Mouse (Mus musculus) hindbrain, embryonic 13.5 days (tissue): ENCODE measurements around the gene Gm13090. TPM values are rescaled to one million over a fixed set of nuclear protein-coding genes. Genes with fewer than 3 reads are reported as not detected.

Experiments
- ATAC-seq: fragments of 200-750 bp; cut with Nextera tagmentation; 2 replicates; pipeline ENCODE4 v1.8.0; 2017; ENCODE audit warnings: moderate TSS enrichment; ENCODE audit not compliant: low FRiP score
- H3K27ac ChIP-seq: fragments of 300-500 bp; sonication (generic); 2 replicates; pipeline ENCODE4 v1.5.1; 2015; ENCODE audit warnings: inconsistent platforms, mild to moderate bottlenecking, moderate library complexity
- H3K27me3 ChIP-seq: fragments of 300-500 bp; sonication (generic); 2 replicates; pipeline ENCODE4 v1.6.1; 2015; ENCODE audit warnings: mild to moderate bottlenecking, inconsistent platforms
- H3K36me3 ChIP-seq: fragments of 300-500 bp; sonication (generic); 2 replicates; pipeline ENCODE4 v1.6.1; 2015; ENCODE audit warnings: mild to moderate bottlenecking, inconsistent platforms
- H3K4me1 ChIP-seq: fragments of 300-500 bp; sonication (generic); replicated peaks from 2 replicates; pipeline ENCODE4 v1.6.1; 2015; ENCODE audit warnings: inconsistent platforms
- H3K4me2 ChIP-seq: fragments of 300-500 bp; sonication (generic); 2 replicates; pipeline ENCODE4 v1.6.1; 2015; ENCODE audit warnings: inconsistent platforms, mild to moderate bottlenecking, moderate library complexity
- H3K4me3 ChIP-seq: fragments of 300-500 bp; sonication (generic); 2 replicates; pipeline ENCODE4 v1.5.1; 2015; ENCODE audit warnings: mild to moderate bottlenecking, inconsistent platforms
- H3K9ac ChIP-seq: fragments of 300-500 bp; sonication (generic); 2 replicates; pipeline ENCODE4 v1.6.1; 2015; ENCODE audit warnings: mild to moderate bottlenecking, inconsistent platforms
- H3K9me3 ChIP-seq: fragments of 300-500 bp; sonication (generic); 2 replicates; pipeline ENCODE4 v1.6.1; 2016; ENCODE audit warnings: inconsistent platforms
- WGBS: fragments of 180-500 bp; shearing (Covaris S2); methylation state at CpG from one replicate; pipeline ENCODE4 v1.1.7; 2015; 5-methylcytosine and 5-hydroxymethylcytosine counted together
- polyA plus RNA-seq: library from polyadenylated mRNA; unstranded; fragments of >200 nt; fragmentation: Nextera tagmentation; extraction: Ambion mirVana; gene quantifications from 2 replicates; pipeline ENCODE4 v1.2.1, GENCODE M21; 2015

Gene Gm13090
- polyA plus RNA-seq, 1 experiment from 2014 or later, result not detected

DNA sequence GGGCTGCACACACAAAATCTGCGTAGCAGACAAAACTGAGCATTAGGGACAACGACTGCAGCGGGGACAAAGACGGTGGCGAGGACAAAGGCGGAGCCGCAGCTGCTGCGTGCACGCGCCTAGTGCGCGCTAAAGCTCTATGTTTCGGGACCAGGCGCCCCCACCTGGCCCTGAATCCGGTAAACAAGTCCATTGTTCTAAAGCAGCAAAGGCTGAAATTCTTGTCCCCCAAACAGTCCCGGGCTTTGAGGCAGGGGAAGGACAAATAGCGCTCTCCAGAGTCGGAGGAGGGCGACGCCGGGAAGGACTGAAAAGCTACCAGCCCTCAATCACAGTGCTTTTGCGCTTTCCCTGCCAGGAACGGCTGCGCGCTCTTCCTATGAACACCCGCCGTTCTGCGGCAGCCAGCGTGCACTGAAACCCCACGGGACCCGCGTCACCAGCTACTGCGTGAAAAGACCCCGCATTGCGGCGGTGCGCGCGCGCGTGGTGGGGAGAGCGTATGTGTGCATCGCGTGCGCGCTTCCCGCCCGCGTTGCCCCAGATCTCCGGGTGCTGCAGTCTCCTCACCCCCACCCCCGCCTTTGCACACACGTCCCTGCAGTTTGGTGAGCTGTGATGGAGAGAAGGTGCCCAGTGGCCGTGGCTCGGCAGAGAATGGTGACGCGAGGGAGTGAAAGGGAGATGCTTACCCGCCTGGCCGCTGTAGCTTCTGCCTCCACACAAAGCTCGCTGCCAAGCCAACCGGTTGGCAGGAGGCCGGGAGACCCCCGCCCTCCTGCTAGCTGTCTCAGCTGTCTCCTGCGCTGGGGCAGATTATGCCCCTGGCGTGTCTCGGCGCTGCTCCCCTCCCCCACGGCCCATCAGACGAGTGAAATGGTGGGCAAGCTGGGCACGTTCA lies 39.5 kb downstream of the Gm13090 start:
- peak; percentile 84 for ATAC-seq
- Histone ChIP-seq H3K27ac (peak overlapping the region; percentile 100), H3K27me3 (no peaks in the 10 kb centered on the region), H3K9ac (peak overlapping the region; percentile 92), H3K9me3 (no peaks in the 10 kb centered on the region), H3K4me3 (peak overlapping the region; percentile 47), H3K36me3 (peaks cover 4% of the 10 kb centered on the region; the same call in 1 of the 2 replicates), H3K4me2 (peak overlapping the region; percentile 69), H3K4me1 (peaks cover 64% of the 10 kb centered on the region)
- under 1% methylated on average over 69 of the region's 69 CpGs for WGBS

DNA sequence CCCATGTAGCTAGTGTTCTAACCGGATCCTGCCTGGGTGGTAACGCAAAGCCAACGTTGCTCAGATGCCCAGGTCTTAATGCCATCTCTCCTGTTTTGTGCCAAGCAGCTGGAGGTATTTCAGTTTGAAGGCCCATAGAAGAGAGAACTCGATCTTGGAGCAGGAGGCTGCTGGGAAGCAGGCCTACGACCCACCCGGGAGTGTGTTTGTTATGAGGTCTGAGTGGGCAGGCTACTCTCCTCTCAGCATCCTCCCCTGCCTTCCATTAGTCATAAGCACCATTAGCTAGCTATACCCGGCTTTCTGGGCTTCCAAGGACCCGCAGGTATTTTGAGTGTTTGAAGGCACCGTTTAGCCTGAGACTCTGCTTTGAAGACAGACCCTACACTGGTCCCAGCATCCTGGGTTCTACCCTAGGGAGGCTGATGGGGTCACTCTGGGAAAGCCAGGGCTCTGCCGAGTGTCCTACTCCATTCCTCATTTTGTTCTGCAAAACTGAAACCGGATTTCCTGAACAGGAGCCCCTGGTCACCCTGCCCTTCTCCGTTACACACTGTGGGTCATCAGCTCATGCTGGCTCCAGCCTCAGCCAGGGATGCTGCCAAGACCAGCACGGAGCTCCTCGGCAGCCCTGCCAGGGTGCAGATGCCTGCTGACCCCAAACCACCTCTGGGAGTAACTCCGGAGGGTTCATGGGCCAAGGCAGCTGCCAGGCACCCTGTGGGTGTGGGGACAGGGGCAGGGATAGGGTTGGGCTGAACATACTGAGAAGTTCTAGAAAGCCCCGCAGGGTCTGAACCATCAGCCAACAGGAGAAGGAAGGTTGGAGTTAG lies 40.6 kb downstream of the Gm13090 start:
- Histone ChIP-seq H3K27me3 (no peaks in the 10 kb centered on the region), H3K9me3 (no peaks in the 10 kb centered on the region), H3K27ac (peak overlapping the region; percentile 100), H3K9ac (peak overlapping the region; percentile 92), H3K36me3 (peaks cover 4% of the 10 kb centered on the region; the same call in 1 of the 2 replicates), H3K4me1 (peaks cover 64% of the 10 kb centered on the region), H3K4me3 (peak overlapping the region; percentile 47), H3K4me2 (peak overlapping the region; percentile 69)
- 60% methylated on average over 16 of the region's 16 CpGs for WGBS
- no peak for ATAC-seq

DNA sequence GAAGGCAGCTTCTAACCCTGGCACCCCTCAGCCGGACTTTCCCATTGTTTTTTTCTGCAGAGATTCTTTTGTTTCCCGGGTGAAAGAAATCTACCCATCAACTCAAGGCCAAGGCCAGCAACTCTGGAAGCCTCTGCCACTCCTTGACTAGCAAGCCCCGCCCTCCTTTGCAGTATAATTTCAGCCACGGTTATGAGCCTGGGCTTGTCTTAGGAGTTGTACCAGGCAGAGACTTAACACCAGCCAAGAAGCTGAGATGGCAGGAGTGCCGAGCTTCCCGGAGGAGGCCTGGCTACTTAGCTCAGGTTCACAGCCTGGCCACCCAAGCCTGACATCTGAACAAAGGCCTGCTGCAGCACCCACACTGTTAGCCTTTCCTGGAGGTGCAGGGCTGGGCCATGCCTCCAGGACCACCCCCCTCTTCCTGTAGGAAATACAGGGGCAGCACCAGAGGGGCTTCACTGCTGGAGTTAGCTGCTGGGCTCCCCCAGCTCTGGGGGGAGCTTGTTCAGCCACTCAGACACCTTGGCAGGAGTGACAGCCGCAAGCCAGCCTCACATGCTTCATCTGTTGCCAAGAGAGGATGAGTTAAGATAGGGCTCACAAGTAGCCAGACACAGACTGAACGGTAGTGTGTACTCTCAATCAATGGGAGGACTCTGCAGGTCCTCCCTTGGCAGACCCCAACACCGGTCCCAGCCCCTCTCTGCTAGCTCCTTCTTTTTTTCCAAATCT lies 41.6 kb downstream of the Gm13090 start:
- Histone ChIP-seq H3K27me3 (no peaks in the 10 kb centered on the region), H3K4me3 (no peak overlapping the region), H3K4me2 (no peak overlapping the region), H3K27ac (peak overlapping the region; percentile 100), H3K9me3 (no peaks in the 10 kb centered on the region), H3K36me3 (no peaks in the 10 kb centered on the region), H3K4me1 (peaks cover 58% of the 10 kb centered on the region), H3K9ac (peak overlapping the region; percentile 30)
- ATAC-seq, result no peak
- WGBS, result 56% methylated on average over 9 of the region's 9 CpGs

DNA sequence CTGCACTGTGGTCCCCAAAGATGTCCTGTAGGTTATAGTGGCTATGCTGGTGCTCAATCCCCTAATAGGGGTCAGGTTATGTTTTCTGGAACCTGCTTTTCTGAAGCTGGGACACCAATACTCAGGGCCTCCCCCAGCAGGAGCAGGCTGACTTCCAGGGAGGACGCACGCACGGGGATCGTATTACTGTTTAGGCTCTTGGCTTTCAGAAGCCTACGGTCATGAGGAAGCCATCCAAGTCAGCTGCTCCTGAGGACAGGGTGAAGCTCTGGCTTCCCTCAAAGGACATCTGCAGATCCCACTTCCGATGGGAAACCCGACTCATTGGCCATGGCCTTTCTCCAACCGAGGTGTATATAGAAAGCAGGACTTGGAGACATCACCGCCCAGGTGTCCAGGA lies 43.1 kb downstream of the Gm13090 start:
- no peak for ATAC-seq
- Histone ChIP-seq H3K9me3 (no peaks in the 10 kb centered on the region), H3K9ac (no peak overlapping the region), H3K4me3 (no peak overlapping the region), H3K27ac (0 out of 2 replicates have a peak overlapping the region, but pooled peaks have one; percentile 52), H3K4me2 (no peak overlapping the region), H3K27me3 (no peaks in the 10 kb centered on the region), H3K36me3 (no peaks in the 10 kb centered on the region), H3K4me1 (peaks cover 43% of the 10 kb centered on the region)
- WGBS, result 79% methylated on average over 9 of the region's 9 CpGs

DNA sequence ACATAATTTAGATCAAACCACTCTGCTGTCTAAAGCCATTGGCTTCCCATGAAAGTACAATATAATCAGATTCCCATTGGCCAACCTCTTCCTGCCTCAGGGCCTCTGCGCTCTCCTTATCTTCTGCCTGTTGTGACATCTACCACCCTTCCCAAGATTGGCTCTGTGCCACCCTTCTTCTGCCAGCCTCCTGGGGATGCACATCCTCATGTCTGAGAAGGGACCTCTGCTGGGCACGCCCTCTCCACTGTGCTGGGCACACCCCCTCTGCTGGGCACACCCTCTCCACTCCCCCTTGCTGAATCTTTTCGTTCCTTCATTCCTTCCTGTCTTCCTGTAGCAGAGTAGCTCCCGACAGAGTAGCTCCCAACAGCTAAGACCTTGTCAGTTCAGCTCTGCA lies 44.4 kb downstream of the Gm13090 start:
- no peak for ATAC-seq
- no peaks in the 10 kb centered on the region for H3K36me3 ChIP-seq
- 70% methylated on average over 4 of the region's 4 CpGs for WGBS
- H3K27ac ChIP-seq, result no peak overlapping the region
- no peak overlapping the region for H3K4me2 ChIP-seq
- H3K9ac ChIP-seq, result no peak overlapping the region
- no peak overlapping the region for H3K4me3 ChIP-seq
- H3K4me1 ChIP-seq, result peaks cover 47% of the 10 kb centered on the region
- no peaks in the 10 kb centered on the region for H3K27me3 ChIP-seq
- H3K9me3 ChIP-seq, result no peaks in the 10 kb centered on the region

DNA sequence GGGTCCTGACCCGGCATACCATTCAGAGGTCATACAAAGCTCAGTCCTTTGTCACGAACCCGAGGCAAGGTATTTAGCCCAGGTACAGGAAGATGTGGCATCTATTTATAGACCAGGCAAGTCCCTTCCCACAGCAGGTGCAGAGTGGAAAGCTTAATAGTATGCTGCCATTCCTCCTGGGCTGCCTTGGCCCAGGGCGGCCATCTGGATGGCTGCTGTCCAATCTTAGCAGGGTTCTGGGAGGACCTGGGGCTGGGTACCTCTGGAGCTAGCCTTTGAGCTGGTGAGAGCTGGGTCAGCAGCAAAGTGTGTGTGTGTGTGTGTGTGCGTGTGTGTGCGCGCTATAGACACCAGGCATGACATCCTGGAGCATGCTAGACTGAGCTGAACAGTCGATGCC lies 46.1 kb downstream of the Gm13090 start:
- H3K27ac ChIP-seq, result 0 out of 2 replicates have a peak overlapping the region, but pooled peaks have one; percentile 18
- no peaks in the 10 kb centered on the region for H3K27me3 ChIP-seq
- H3K4me1 ChIP-seq, result peaks cover 50% of the 10 kb centered on the region
- no peaks in the 10 kb centered on the region for H3K36me3 ChIP-seq
- no peak overlapping the region for H3K9ac ChIP-seq
- no peak overlapping the region for H3K4me2 ChIP-seq
- no peak for ATAC-seq
- H3K4me3 ChIP-seq, result no peak overlapping the region
- H3K9me3 ChIP-seq, result no peaks in the 10 kb centered on the region
- 89% methylated on average over 8 of the region's 8 CpGs for WGBS

DNA sequence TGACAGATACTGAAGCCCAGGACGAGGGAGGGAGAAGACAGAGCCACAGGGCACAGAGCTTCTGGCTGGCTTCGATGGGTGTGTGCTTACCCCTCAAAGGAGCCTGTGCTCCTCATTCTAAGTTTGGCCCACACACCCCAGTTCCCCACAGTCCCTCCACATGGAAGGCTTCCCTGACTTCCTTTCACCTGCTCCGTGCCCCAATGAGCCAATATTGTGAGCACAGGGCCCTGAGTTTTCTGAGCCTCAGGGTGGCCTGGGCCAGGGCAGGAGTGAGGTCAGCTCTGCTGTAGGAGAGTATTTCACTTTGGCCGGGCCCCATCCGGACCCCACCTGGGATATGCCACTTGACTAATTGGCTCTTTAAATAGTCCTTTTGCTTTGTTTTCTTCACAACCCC lies 48.3 kb downstream of the Gm13090 start:
- 43% methylated on average over 5 of the region's 5 CpGs for WGBS
- peaks cover 48% of the 10 kb centered on the region for H3K4me1 ChIP-seq
- no peak overlapping the region for H3K4me3 ChIP-seq
- ATAC-seq, result no peak
- peaks cover 4% of the 10 kb centered on the region; the same call in 1 of the 2 replicates for H3K27me3 ChIP-seq
- peak overlapping the region; percentile 48 for H3K4me2 ChIP-seq
- H3K27ac ChIP-seq, result peak overlapping the region; percentile 99
- H3K9me3 ChIP-seq, result no peaks in the 10 kb centered on the region
- H3K36me3 ChIP-seq, result no peaks in the 10 kb centered on the region
- 0 out of 2 replicates have a peak overlapping the region, but pooled peaks have one; percentile 65 for H3K9ac ChIP-seq

DNA sequence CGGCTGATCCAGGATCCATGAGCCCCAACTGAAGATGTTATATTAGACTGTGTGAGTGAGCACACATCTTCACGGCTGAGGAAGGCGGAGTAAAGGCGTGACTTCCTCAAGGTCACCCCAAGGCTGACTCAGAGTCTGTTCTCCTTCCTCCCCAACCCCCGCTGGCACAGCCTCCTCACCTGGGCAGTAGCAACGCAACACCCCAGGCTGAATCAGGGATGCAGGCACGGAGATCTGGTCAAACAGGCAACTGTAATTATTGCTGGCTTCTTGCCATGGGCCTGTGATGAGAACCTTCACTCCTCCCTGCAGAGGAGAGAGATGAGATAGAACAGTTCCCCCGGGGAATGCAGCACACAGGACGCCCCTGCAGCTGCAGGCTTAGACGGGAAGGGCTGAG lies 48.8 kb downstream of the Gm13090 start:
- WGBS, result 21% methylated on average over 10 of the region's 10 CpGs
- H3K36me3 ChIP-seq, result no peaks in the 10 kb centered on the region

DNA sequence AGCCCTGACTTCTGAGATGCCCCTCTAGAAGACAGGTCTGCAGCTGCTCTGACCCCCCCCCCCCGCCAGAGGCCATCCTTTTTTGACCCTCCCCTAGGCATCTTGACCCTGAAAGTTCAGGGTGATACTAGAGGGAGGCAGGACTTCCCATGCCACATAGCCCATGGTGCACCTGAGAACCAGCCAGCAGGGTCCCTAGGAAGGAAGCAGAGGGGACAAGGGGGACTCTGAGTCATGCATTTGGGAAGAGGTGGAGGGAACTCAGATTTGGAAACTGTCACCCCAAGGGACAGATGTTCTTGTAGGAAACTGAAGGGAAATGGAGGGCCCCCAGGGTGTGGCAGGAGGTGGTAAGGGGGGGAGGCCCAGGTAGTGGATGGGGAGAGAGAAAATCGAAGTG lies 49.2 kb downstream of the Gm13090 start:
- H3K4me2 ChIP-seq, result peak overlapping the region; percentile 48
- 19% methylated on average over 2 of the region's 2 CpGs for WGBS
- H3K36me3 ChIP-seq, result peaks cover 3% of the 10 kb centered on the region; the same call in 1 of the 2 replicates
- H3K27ac ChIP-seq, result peak overlapping the region; percentile 99
- H3K4me3 ChIP-seq, result no peak overlapping the region
- H3K27me3 ChIP-seq, result peaks cover 11% of the 10 kb centered on the region
- peak overlapping the region; percentile 65 for H3K9ac ChIP-seq
- peaks cover 48% of the 10 kb centered on the region for H3K4me1 ChIP-seq
- H3K9me3 ChIP-seq, result no peaks in the 10 kb centered on the region
- no peak for ATAC-seq

More for the DNA sequence above, 48.8 kb downstream of the Gm13090 start:
- Histone ChIP-seq H3K27me3 (peaks cover 7% of the 10 kb centered on the region), H3K4me3 (no peak overlapping the region), H3K4me1 (peaks cover 48% of the 10 kb centered on the region), H3K9me3 (no peaks in the 10 kb centered on the region), H3K27ac (peak overlapping the region; percentile 99), H3K4me2 (peak overlapping the region; percentile 48), H3K9ac (peak overlapping the region; percentile 65)
- no peak for ATAC-seq

DNA sequence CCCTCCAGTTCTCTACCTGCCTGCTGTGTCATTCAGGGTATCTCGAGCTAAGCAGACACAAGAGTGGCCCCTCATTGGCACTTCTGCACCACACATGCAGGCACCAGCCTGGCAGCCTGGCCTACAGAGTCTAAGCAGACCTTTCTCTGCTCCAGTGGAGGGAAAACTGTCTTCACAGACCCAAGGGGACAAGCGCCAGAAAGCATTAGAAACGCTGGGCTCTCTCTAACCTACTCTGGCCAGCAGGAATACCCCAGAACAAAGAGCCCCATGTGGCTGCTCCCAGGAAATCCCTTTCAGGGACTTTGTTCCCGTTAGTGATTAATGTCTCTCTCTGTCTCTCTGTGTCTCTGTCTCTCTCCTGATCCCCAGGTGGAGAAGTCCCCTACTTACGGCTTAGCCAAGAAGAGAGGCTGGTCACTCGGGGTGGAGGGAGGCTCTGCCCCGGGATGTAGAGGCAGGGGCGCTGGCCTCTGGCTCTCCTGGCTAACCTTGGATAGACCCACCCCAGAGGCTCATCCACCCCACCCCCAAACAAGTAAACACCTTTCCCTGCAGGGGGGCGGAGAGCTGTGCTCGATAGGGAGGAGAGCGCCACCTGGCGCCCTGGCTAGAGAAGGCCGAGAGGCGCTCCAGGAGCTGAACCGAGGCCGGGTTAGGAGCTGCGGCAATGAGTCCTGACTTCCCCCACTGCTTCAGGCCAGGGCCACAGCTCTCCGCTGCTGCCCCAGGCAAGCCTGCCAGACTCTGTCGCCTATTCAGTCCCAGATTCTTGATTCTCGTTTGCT lies 49.9 kb downstream of the Gm13090 start:
- H3K9ac ChIP-seq, result peak overlapping the region; percentile 65
- WGBS, result 2% methylated on average over 20 of the region's 20 CpGs
- H3K36me3 ChIP-seq, result peaks cover 10% of the 10 kb centered on the region
- H3K27ac ChIP-seq, result peak overlapping the region; percentile 99
- peaks cover 11% of the 10 kb centered on the region for H3K27me3 ChIP-seq
- peaks cover 4% of the 10 kb centered on the region; the same call in 1 of the 2 replicates for H3K9me3 ChIP-seq
- H3K4me3 ChIP-seq, result peak overlapping the region; percentile 15
- H3K4me2 ChIP-seq, result peak overlapping the region; percentile 48
- H3K4me1 ChIP-seq, result peaks cover 44% of the 10 kb centered on the region
- peak; percentile 15; the same call in 1 of the 2 replicates for ATAC-seq

DNA sequence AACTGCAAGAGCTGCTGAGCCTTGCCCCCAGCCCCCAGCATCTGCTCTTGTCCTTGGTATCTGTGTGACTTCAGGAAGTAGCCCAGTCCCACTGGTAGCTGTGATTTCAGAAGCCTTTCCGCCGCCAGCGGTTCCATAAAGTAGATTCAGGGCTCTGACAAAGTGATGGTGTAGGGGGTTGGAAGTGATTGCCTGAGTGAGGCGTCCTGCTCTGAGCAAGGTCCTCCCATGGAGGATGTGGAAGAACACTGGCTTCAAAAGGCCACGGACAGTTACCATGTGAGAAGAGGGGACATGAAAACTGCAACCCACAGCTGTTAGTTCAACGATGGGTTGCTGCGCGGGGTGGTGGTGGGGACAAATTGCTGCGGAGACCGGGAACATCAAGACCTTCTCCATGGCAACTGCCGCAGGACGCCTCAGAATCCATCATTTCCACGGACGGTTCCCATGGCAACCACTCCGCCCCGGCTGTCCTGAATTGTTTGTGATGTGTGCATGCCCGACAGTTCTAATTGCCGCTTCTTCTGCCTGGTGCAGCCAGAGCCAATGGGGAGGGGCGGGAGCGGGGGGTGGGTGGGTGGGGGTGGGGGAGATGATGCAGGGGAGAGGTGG lies 51.1 kb downstream of the Gm13090 start:
- H3K36me3 ChIP-seq, result peaks cover 19% of the 10 kb centered on the region
- H3K4me2 ChIP-seq, result peak overlapping the region; percentile 48
- H3K4me3 ChIP-seq, result peak overlapping the region; percentile 20
- ATAC-seq, result peak; percentile 80
- H3K4me1 ChIP-seq, result peaks cover 42% of the 10 kb centered on the region
- H3K27me3 ChIP-seq, result peaks cover 11% of the 10 kb centered on the region
- peak overlapping the region; percentile 65 for H3K9ac ChIP-seq
- peak overlapping the region; percentile 99 for H3K27ac ChIP-seq
- WGBS, result 4% methylated on average over 16 of the region's 20 CpGs
- peaks cover 8% of the 10 kb centered on the region; the same call in 1 of the 2 replicates for H3K9me3 ChIP-seq
